Comparison of ENCODE assay signal across 20 mouse cellular contexts in genomic region chr12:17698934-17699333, GRCm38 (mm10). TPM values are rescaled to one million over a fixed set of nuclear protein-coding genes. Genes with fewer than 3 reads are reported as not detected.
DNase-seq lines count a peak whose midpoint lies in the region; ATAC-seq and TF ChIP-seq lines count a peak whose summit lies in the region.
"Had no signal": no experiment of that assay in that cellular context is flagged by ENCODE, and none has a peak within 500 bp of the region (broad histone marks: within the 10 kb centered on the region; RNA-seq: fewer than 3 reads in every experiment).

No protein-coding gene starts in this region.

- TF ChIP-seq CTCF in hindbrain, postnatal 0 days (IDR thresholded peaks at IDR 0.05; ENCODE audit: low read depth), result no peak
- no peak for TF ChIP-seq CTCF in lung, embryonic 14.5 days (IDR thresholded peaks at IDR 0.05; ENCODE audit: low read depth)
- no peak for TF ChIP-seq CTCF in lung, postnatal 0 days (IDR thresholded peaks at IDR 0.05)
- no peak for TF ChIP-seq CTCF in brain, embryonic 14.5 days (IDR thresholded peaks at IDR 0.05; ENCODE audit: borderline replicate concordance, extremely low read depth, insufficient read depth, insufficient read length)

- no peak overlapping the region for H3K4me3 ChIP-seq in hindbrain, embryonic 10.5 days
- H3K4me3 ChIP-seq in hindbrain, postnatal 0 days (ENCODE audit: low read length), result no peak overlapping the region
- H3K4me3 ChIP-seq in lung, embryonic 14.5 days (ENCODE audit: low read depth, low read length), result no peak overlapping the region
- no peak overlapping the region for H3K4me3 ChIP-seq in lung, postnatal 0 days (ENCODE audit: low read depth, low read length)
- H3K4me3 ChIP-seq: embryonic facial prominence, embryonic 12.5 days; heart, adult 2 months; heart, embryonic 13.5 days; limb, embryonic 12.5 days had no signal

- no peaks in the 10 kb centered on the region for H3K27me3 ChIP-seq in hindbrain, embryonic 10.5 days (ENCODE audit: insufficient read depth, poor library complexity, severe bottlenecking)
- H3K27me3 ChIP-seq in hindbrain, postnatal 0 days (ENCODE audit: insufficient read depth, low read length), result no peaks in the 10 kb centered on the region
- no peaks in the 10 kb centered on the region for H3K27me3 ChIP-seq in lung, embryonic 14.5 days (ENCODE audit: insufficient read depth, low read length)
- H3K27me3 ChIP-seq in lung, postnatal 0 days (replicated peaks; ENCODE audit: insufficient read depth, low read length), result no peaks in the 10 kb centered on the region
- H3K27me3 ChIP-seq: embryonic facial prominence, embryonic 12.5 days; heart, embryonic 13.5 days; limb, embryonic 12.5 days had no signal

- no peak overlapping the region for H3K4me2 ChIP-seq in hindbrain, postnatal 0 days (ENCODE audit: low read depth, low read length)
- H3K4me2 ChIP-seq in lung, embryonic 14.5 days, result no peak overlapping the region
- no peak overlapping the region for H3K4me2 ChIP-seq in lung, postnatal 0 days (replicated peaks; ENCODE audit: low read depth, low read length)
- H3K4me2 ChIP-seq: embryonic facial prominence, embryonic 12.5 days; heart, embryonic 13.5 days; limb, embryonic 12.5 days had no signal

- peak overlapping the region; percentile 67 for H3K27ac ChIP-seq in hindbrain, embryonic 10.5 days
- H3K27ac ChIP-seq in hindbrain, postnatal 0 days, result no peak overlapping the region
- no peak overlapping the region for H3K27ac ChIP-seq in lung, embryonic 14.5 days (ENCODE audit: low read depth)
- no peak overlapping the region for H3K27ac ChIP-seq in lung, postnatal 0 days (ENCODE audit: low read length)
- H3K27ac ChIP-seq: embryonic facial prominence, embryonic 12.5 days; heart, adult 2 months; heart, embryonic 13.5 days; limb, embryonic 12.5 days; liver, embryonic 14.5 days had no signal

- peaks cover 63% of the 10 kb centered on the region for H3K4me1 ChIP-seq in hindbrain, embryonic 10.5 days (replicated peaks)
- H3K4me1 ChIP-seq in hindbrain, postnatal 0 days (ENCODE audit: insufficient read depth, low read length), result peaks cover 12% of the 10 kb centered on the region
- H3K4me1 ChIP-seq in lung, embryonic 14.5 days (ENCODE audit: insufficient read depth), result peaks cover 25% of the 10 kb centered on the region
- peaks cover 37% of the 10 kb centered on the region; the same call in 1 of the 2 replicates for H3K4me1 ChIP-seq in lung, postnatal 0 days (ENCODE audit: insufficient read depth, low read depth, low read length)

- H3K36me3 ChIP-seq in hindbrain, embryonic 10.5 days, result no peaks in the 10 kb centered on the region
- no peaks in the 10 kb centered on the region for H3K36me3 ChIP-seq in hindbrain, postnatal 0 days (ENCODE audit: insufficient read depth, low read length)
- no peaks in the 10 kb centered on the region for H3K36me3 ChIP-seq in lung, embryonic 14.5 days (ENCODE audit: insufficient read depth)
- no peaks in the 10 kb centered on the region for H3K36me3 ChIP-seq in lung, postnatal 0 days (ENCODE audit: insufficient read depth, low read length)
- H3K36me3 ChIP-seq: embryonic facial prominence, embryonic 12.5 days; heart, embryonic 13.5 days; limb, embryonic 12.5 days had no signal

- no peaks in the 10 kb centered on the region for H3K9me3 ChIP-seq in hindbrain, embryonic 10.5 days
- H3K9me3 ChIP-seq in hindbrain, postnatal 0 days (ENCODE audit: low read length), result no peaks in the 10 kb centered on the region
- no peaks in the 10 kb centered on the region for H3K9me3 ChIP-seq in lung, embryonic 14.5 days (ENCODE audit: low read depth, low read length)
- no peaks in the 10 kb centered on the region for H3K9me3 ChIP-seq in lung, postnatal 0 days (ENCODE audit: low read length)
- H3K9me3 ChIP-seq: embryonic facial prominence, embryonic 12.5 days; heart, embryonic 13.5 days; limb, embryonic 12.5 days had no signal

- no peak for TF ChIP-seq POLR2A in brain, embryonic 14.5 days (IDR thresholded peaks at IDR 0.05; ENCODE audit: borderline replicate concordance, extremely low read depth, insufficient read depth, insufficient read length, poor library complexity, severe bottlenecking)

- DNase-seq in cerebellum, adult 9-11 months, result peak; percentile 14
- no peak for DNase-seq in cerebellum, adult 11-12 months
- DNase-seq in hindbrain, embryonic 10.5 days (ENCODE audit: low spot score), result no peak
- no peak for DNase-seq in hindbrain, postnatal 0 days (ENCODE audit: low spot score)
- peak; percentile 47 for DNase-seq in lung, embryonic 14.5 days
- DNase-seq in lung, postnatal 0 days (ENCODE audit: low spot score), result no peak
- DNase-seq in brain, embryonic 14.5 days (ENCODE audit: low read depth), result peak; percentile 29
- no peak for DNase-seq in thymus, postnatal 0 days (ENCODE audit: low spot score)
- DNase-seq: adrenal gland, postnatal 10 days; cerebellum, postnatal 10 days; gastrocnemius, postnatal 36 days; heart, adult 2 months; heart, postnatal 14 days; lung, postnatal 14 days; thymus, postnatal 14 days had no signal

- 54% methylated on average over 4 of the region's 4 CpGs for WGBS in hindbrain, embryonic 10.5 days
- 24% methylated on average over 4 of the region's 4 CpGs for WGBS in hindbrain, postnatal 0 days
- 11% methylated on average over 4 of the region's 4 CpGs for WGBS in lung, embryonic 14.5 days
- 18% methylated on average over 4 of the region's 4 CpGs for WGBS in lung, postnatal 0 days

- TF ChIP-seq EP300 in lung, postnatal 0 days (IDR thresholded peaks at IDR 0.05), result no peak

- H3K9ac ChIP-seq in hindbrain, postnatal 0 days (replicated peaks; ENCODE audit: low read length), result no peak overlapping the region
- no peak overlapping the region for H3K9ac ChIP-seq in lung, embryonic 14.5 days
- no peak overlapping the region for H3K9ac ChIP-seq in lung, postnatal 0 days (replicated peaks; ENCODE audit: low read depth)
- H3K9ac ChIP-seq: embryonic facial prominence, embryonic 12.5 days; heart, embryonic 13.5 days; limb, embryonic 12.5 days; liver, embryonic 14.5 days had no signal

- no peak for ATAC-seq in hindbrain, postnatal 0 days
- no peak; the same call in 1 of the 2 replicates for ATAC-seq in lung, embryonic 14.5 days (ENCODE audit: insufficient read depth)
- no peak for ATAC-seq in lung, postnatal 0 days
- ATAC-seq: intestine, postnatal 0 days had no signal

RNA-seq across cellular contexts. Expression of gene Hpcal1, which starts 8.3 kb away (rescaled TPM):
- 35.9 and 39.9 TPM in 2 replicates for polyA plus RNA-seq in hindbrain, embryonic 10.5 days (2016; fragmentation: Nextera tagmentation; extraction: Ambion mirVana)
- 93.9 and 95.2 TPM in 2 replicates for total RNA-seq in hindbrain, postnatal 0 days (2014; rRNA removed)
- polyA plus RNA-seq in hindbrain, postnatal 0 days (2015; fragmentation: Nextera tagmentation; extraction: Ambion mirVana), result 171 and 180 TPM in 2 replicates
- polyA plus RNA-seq in lung, embryonic 14.5 days (2014; fragmentation: Nextera tagmentation; extraction: Ambion mirVana), result 52.1 and 52.4 TPM in 2 replicates
- polyA plus RNA-seq in lung, postnatal 0 days (2015; fragmentation: Nextera tagmentation; extraction: Ambion mirVana), result 127 and 145 TPM in 2 replicates
- polyA plus RNA-seq in brain, embryonic 14.5 days (2012; rRNA removed), result 82.2 and 113 TPM in 2 replicates
- polyA plus RNA-seq in thymus, postnatal 0 days (2015; fragmentation: Nextera tagmentation; extraction: Ambion mirVana), result 145 and 152 TPM in 2 replicates

Comparison
In these comparisons a context has a peak if more than half of its experiments do, and no peak if none do; other contexts are left out.
1. DNase-seq: peak in cerebellum, adult 9-11 months (single experiment), lung, embryonic 14.5 days (single experiment) and brain, embryonic 14.5 days (single experiment); none in cerebellum, adult 11-12 months (single experiment), hindbrain, embryonic 10.5 days (single experiment), hindbrain, postnatal 0 days (single experiment), lung, postnatal 0 days (single experiment) and thymus, postnatal 0 days (single experiment).